Mouse (Mus musculus): ENCODE results near the gene 3110082J24Rik. TPM values are rescaled to one million over a fixed set of nuclear protein-coding genes. Genes with fewer than 3 reads are reported as not detected.

Gene 3110082J24Rik
- polyA plus RNA-seq (2014; fragmentation: Illumina TruSeq; extraction: RNeasy Lipid Tissue Mini Kit (QIAGEN cat#74804); ENCODE audit: low replicate concordance): not detected

DNA sequence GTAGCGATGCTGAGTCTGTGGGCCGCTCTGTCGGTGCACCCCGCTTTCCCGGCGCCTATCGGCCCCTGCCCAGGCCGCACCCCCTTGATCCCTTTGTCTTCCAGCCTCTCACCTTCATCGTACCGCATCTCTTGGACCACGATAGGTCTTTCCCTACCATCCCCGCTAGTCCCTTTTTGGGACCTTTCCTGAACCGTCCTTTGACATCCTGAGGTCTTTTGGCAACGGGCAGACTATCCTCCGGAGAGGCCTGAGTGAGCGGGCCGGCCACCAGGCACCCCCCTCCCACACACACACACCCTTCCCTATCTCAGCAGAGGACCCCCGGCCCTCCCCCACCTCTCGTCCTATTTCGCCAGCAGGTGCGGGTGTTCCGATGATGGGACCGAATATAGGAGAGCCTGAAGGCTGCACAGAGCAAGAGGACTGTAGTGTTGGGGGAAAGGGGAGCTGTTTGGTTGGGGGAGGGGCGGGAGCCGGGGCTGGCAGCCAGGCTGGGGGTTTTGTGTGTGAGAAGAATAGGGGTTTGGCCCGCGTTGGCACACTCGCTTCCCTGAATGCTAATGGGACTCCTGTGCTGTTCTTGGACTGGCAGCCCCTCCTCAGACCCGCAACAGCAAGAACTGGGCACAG is at the start of gene 3110082J24Rik:
3110082J24Rik (minus strand) TSS at position 419 of the 633 bp plus-strand sequence.

DNA sequence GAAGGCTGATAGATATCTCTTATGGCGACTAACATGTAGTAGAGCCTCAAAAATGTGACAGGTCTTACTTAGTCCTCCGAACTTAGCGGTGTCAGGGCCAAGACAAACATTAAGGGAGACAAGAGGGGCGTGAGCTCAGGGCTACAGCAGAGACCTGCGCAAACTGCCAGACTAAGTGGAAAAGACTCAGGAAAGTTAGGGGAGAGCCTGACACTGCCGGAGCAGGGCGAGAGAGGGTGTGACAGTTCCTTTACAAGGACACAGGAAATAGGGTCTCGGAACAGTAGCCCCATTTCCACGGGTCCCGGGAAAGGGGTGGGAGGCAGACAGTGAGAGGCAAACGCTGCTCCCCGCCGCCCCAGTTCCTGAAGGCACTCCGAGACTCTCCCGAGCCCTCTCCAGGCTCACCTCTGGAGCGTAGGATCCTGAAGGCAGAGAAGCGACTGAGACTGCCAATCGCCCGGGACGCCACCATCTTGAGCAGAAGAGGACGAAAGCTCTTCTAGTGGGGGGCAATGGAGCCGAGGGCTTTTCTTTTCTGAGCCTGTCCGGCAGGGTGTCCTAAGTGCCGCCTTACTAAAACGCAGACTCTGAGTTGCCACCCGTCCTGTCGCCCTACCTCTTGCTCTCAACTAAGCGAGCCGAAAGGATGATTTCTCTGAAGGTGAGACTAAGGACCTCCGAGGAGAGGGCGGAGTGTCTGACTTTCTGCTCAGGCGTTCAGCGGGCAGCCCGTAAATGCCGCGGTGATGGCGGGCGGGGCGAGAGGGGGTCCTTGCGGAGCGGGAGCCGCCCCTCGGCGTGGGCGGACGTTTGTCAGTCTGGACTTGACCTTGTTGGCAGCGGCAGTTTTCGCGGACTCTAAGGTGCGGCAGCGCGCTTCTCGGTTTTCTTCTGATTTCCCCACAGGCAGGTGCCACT is 48.8 kb upstream of the 3110082J24Rik start, which contains the start of the genes Hadha and Hadhb:
Hadha (minus strand) TSS at position 689 of the 921 bp plus-strand sequence.
Hadhb (plus strand) TSS at position 775 of the 921 bp plus-strand sequence.

GRCm38 (mm10) chr5:30104841-30105667 is 832 bp downstream of the 3110082J24Rik start, which contains the start of gene Garem2:
Gene Garem2, plus strand, starts transcription at chr5:30105161.

GRCm38 (mm10) chr5:30072825-30073821 is 32.8 kb downstream of the 3110082J24Rik start, which contains the start of gene Tyms:
Gene Tyms, minus strand, starts transcription at chr5:30073617.

Other genes starting within 250 kb of the 3110082J24Rik start
- gene Il6, start 93.0 kb downstream of the 3110082J24Rik start, polyA plus RNA-seq (2014; fragmentation: Illumina TruSeq; extraction: RNeasy Lipid Tissue Mini Kit (QIAGEN cat#74804); ENCODE audit: low replicate concordance): 0.67 TPM
- gene Tyms, start 32.5 kb downstream of the 3110082J24Rik start, polyA plus RNA-seq (2014; fragmentation: Illumina TruSeq; extraction: RNeasy Lipid Tissue Mini Kit (QIAGEN cat#74804); ENCODE audit: low replicate concordance): 20.3 TPM
- gene Garem2, start 925 bp downstream of the 3110082J24Rik start, polyA plus RNA-seq (2014; fragmentation: Illumina TruSeq; extraction: RNeasy Lipid Tissue Mini Kit (QIAGEN cat#74804); ENCODE audit: low replicate concordance): not detected
- gene Hadha, start 49.1 kb upstream of the 3110082J24Rik start, polyA plus RNA-seq (2014; fragmentation: Illumina TruSeq; extraction: RNeasy Lipid Tissue Mini Kit (QIAGEN cat#74804); ENCODE audit: low replicate concordance): 172 TPM
- gene Hadhb, start 49.2 kb upstream of the 3110082J24Rik start, polyA plus RNA-seq (2014; fragmentation: Illumina TruSeq; extraction: RNeasy Lipid Tissue Mini Kit (QIAGEN cat#74804); ENCODE audit: low replicate concordance): 799 TPM
- gene Adgrf3, start 99.6 kb upstream of the 3110082J24Rik start, polyA plus RNA-seq (2014; fragmentation: Illumina TruSeq; extraction: RNeasy Lipid Tissue Mini Kit (QIAGEN cat#74804); ENCODE audit: low replicate concordance): not detected
- gene Selenoi, start 126.5 kb upstream of the 3110082J24Rik start, polyA plus RNA-seq (2014; fragmentation: Illumina TruSeq; extraction: RNeasy Lipid Tissue Mini Kit (QIAGEN cat#74804); ENCODE audit: low replicate concordance): 125 TPM
- gene Drc1, start 175.3 kb upstream of the 3110082J24Rik start, polyA plus RNA-seq (2014; fragmentation: Illumina TruSeq; extraction: RNeasy Lipid Tissue Mini Kit (QIAGEN cat#74804); ENCODE audit: low replicate concordance): not detected